Mouse (Mus musculus) left cerebral cortex, postnatal 36 days (tissue): ENCODE data around the gene Sqstm1. TPM values are rescaled to one million over a fixed set of nuclear protein-coding genes. Genes with fewer than 3 reads are reported as not detected.
A peak's percentile ranks its signal among the peaks of the same experiment; 100 is the strongest.

Experiments
- DNase-seq, 2 experiments: peaks; one replicate each; pipeline ENCODE4 v3.0.0; 2021 to 2022; ENCODE audit warnings: low spot score in 2 of 2, mixed read lengths in 1 of 2
- intact Hi-C: fragments of 180-260 bp; cut with DNase I; formaldehyde crosslinking; loops from one replicate; pipeline ENCODE4 v1.15.1; 2025
- total RNA-seq, 2 experiments: library from RNA; stranded (reverse); gene quantifications; 2 replicates each; pipeline ENCODE4 v1.2.3; 2021

Gene Sqstm1
- total RNA-seq, 2 experiments from 2014 or later = 460 to 526 TPM

DNA sequence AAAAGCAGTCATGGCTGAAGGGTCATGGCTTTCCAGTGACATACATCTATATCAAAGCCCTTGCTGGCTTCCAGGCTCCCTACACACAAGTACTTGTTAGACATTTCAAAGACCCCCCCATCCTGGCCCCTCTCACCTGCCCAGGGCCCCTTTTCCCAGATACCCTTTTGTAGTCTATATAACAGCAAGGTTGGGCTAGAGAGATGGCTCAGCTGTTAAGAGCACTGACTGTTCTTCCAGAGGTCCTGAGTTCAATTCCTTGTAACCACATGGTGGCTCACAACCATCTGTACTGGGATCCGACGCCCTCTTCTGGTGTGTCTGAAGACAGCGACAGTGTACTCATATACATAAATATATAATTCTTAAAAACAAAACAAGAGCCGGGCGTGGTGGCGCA, 4.0 kb upstream of the Sqstm1 start:
- intact Hi-C loops = no loop called here
- no peak for DNase-seq

DNA sequence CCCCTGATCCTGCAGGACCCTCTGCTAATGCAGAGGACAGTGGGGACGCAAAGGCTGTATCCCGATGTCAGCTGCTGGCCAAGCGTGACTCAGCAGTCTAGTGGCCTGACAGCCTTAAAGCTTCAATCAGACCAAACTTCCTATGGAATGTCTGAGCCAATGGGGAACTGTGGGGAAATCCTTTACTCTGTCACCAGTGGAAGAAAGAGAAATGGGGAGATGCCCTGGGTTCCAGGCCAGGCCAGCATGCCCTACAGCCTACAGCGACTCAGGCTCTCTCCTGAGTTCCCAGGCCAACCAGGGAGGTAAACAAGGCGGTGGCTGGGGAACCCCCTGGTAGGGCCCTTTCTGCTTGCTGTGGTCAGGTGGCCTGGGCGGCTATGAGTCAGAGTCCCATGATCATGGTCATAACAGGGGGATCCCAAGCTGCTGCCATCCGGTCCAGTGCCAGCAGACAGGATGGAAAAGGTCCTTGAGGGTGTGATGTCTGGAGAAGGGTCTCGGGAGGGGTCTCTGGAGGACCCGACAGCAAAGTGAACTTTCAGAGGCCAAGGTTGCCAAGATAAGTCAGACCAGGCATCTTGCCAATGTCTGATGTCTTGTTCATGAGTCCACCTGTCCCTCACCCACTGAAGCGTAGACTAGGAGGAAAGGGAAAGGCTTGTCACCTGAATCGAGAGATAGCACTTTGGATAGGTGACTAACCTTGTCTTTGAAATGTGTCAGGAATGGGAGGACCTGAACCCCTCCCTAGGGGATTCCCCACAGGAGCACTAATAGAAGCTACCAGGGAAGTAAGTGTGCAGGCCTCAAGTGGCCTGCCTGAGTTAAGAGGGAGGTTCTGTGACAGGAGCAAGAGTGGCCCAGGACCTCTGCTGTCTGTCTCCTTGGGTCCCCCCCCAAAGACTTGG, 2.5 kb upstream of the Sqstm1 start:
- peak in 1 of 2 experiments; percentile 51 for DNase-seq

DNA sequence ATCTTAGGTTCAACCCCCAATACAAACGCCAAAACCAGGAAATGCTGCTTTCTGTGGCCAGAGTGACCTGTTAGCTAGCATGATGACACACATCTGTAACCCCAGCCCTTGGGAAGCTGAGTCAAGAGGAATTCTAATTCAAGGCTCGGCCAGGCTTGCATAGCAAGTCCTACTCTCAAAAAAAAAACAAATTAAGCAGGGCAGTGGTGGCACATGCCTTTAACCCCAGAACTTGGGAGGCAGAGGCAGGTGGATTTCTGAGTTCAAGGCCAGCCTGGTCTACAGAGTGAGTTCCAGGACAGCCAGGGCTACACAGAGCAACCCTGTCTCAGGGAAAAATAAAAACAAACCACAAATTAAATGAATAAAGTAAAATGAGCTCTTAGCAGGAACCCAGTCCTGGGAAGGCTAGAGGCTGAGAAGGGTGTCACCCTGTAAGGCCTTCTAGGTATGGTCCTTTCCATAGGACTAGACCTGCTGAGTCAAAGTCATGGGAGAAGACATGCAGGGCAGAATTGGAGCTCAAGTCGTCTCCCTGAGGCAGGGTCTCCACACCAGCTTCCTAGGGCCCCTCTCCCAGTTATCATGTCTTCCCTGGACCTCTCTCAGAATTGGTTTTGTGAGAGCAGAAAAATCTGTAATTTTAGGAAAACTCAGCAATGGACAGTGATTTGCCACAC, 1.6 kb upstream of the Sqstm1 start:
- intact Hi-C loops = no loop called here
- no peak for DNase-seq

More for the DNA sequence above, 2.5 kb upstream of the Sqstm1 start:
- intact Hi-C loops = no loop called here

DNA sequence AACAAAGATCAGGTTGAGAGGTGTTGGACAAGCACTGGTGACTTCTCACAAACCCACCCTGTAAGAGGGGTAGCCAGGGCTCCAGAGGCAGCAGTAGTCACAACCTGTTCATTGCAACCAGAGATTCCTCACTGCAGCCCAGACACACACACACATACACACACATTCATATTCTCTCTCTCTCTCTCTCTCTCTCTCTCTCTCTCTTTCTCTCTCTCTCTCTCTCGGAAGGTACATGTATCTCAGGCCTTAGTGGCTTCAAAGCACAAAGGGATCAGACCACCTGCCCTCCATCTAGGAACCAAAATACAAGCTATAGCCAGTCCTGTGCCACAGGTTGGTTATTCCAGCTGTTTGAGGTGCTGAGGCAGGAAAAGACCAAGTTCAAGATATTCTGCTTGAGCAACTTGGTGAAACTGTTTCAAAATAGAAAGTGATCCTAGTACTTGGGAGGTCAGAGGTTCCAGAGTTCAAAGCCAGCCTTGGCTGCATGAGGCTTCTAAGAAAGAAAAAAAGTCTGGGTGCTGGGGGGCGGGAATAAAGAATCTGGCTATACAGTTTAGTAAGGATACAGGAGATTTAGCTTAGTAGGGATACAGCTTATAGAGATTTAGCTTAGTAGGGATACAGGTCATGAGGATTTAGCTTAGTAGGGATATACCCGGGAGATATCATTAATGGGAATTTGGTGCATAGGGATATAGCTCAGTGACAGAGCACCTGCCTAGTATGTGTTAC, 864 bp upstream of the Sqstm1 start:
- peak in 1 of 2 experiments; percentile 39 for DNase-seq
- intact Hi-C loops = loop anchor here (2.0 kb wide), 1 partner anchor 13 kb away; no protein-coding TSS in a partner anchor

DNA sequence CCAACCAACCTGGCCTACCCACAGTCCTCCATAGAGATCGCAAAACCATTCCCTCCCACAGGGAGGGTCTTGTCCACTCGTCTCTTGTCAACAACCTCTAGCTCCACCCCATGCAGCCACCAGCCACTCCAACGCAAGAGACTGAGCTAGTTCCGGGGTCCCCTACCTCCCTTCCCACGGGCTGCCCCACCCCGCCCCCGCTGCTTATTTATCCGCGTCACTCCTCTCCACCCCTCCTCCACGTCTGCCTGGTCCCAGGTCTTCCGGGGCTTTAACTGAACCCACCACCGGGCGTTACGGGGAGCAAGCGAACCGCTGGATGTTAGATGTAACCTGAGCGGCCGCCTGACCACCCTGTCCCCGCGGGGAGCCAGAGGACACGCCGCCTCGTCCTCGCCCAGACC, 524 bp downstream of the Sqstm1 start:
- DNase-seq = peak; percentile 77 to 80
- intact Hi-C loops = loop anchor here (2.0 kb wide), 1 partner anchor 15 kb away; no protein-coding TSS in a partner anchor

DNA sequence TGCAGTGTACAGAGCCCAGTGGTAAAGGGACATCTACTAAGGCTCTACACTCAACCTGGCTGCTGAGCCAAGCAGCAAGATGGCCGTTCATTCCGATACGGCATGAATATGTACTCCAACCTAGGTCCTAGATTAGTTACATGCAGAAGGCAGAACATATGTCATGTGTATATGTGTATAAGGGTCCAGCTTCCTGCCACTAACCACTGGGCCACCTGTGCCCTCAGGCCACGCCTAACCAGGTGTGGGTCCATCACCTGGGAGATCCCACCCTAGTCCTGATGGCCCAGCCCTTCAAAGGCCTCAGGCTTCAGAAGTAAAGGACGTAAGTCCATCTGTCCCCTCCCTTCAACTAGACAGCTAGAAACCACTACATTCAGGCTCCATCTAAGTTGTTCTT, 2.6 kb downstream of the Sqstm1 start:
- no peak for DNase-seq
- intact Hi-C loops = no loop called here

DNA sequence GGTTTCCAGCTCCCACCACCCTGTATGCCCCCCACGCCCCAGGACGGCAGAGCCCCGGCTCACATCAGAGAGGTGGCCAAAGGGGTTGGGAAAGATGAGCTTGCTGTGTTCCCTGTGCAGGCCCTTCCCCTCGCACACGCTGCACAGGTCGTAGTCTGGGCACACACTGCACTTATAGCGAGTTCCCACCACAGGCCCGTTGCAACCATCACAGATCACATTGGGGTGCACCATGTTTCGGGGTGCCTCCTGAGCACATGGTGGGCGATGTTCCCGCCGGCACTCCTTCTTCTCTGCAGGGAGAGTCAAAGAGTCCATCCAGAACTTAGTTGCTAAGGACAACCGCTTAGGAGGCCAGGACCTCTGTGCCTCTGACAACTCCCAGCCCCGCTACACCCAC, 3.3 kb downstream of the Sqstm1 start:
- intact Hi-C loops = no loop called here
- DNase-seq = no peak

DNA sequence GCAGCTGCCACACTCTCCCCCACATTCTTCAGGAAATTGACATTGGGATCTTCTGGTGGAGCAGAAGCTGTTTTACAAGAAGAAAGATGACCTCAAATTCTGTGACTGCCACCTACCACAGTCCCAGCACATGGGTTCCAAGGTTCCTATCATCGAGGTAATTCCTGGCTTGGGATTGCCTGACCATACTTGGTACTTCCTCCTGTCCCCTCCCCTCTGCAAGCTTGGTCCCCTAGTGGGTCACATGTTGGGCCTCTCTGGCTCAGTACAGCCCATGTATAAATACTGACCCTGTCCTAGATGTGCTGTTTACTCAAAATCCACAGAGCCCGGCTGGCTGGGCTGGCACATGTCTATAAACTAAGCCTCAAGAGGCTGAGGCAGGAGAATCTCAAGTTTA, 4.6 kb downstream of the Sqstm1 start:
- intact Hi-C loops = no loop called here
- DNase-seq = no peak

DNA sequence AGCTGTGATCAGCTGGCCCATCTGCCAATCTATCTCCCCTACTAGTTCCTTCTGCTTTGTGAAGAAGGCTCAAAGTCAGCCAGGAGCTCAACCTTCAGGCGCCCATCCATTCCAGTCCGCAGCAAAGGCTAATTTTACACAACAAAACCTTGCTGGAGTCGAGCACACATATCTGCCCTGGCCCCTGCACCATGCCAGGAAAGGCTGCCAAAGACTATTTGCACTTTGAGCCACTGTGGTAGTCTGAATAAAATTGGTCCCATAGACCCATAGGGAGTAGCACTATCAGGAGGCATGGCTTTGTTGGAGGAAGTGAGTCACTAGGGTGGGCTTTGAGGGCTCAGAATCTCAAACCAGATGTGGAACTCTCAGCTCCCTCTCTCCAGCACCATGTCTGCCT, 5.2 kb downstream of the Sqstm1 start:
- DNase-seq = no peak
- intact Hi-C loops = no loop called here

DNA sequence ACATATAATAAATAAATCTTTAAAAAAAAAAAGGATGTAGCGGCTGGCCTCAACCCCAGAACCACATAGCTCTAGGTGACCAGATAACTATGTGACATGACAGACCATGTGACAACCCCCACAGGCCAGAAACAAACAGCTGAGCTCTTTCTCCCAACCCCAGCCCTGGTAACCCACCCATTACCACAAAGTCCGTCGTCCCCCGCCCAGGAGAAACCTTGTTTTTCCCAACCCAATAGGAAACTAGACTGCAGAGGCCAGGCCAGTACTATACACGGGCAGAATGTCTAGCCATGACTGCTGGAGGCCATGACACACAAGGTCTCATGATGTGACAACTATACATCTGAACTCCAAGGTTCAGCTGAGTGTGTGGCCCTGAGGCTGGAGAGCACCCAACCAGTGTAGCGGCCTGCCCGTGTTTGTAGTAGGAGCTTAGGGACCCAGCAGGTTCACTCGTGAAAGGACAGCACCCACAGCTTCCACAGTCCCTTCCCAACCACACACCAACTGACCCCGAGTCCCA, 7.3 kb downstream of the Sqstm1 start:
- DNase-seq = no peak
- intact Hi-C loops = no loop called here

DNA sequence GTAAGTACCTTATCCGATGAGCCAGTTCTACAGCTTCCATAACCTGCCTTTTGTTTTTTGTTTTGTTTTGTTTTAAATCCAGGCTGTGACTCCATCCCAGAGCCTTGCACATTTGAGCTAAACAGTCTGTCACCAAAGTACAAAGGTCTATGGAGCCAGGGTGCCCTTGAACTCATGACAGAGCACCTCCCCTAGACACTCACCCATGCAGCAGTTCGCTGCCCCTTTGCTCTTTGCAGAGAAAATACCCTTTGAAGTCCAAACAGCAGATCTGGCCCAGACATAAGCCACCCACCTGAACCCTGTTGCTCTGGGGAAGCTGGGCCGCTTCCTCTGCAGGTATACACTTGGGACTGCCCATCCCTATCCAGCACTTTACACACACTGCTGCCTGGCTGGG, 9.0 kb downstream of the Sqstm1 start:
- DNase-seq = no peak
- intact Hi-C loops = no loop called here

DNA sequence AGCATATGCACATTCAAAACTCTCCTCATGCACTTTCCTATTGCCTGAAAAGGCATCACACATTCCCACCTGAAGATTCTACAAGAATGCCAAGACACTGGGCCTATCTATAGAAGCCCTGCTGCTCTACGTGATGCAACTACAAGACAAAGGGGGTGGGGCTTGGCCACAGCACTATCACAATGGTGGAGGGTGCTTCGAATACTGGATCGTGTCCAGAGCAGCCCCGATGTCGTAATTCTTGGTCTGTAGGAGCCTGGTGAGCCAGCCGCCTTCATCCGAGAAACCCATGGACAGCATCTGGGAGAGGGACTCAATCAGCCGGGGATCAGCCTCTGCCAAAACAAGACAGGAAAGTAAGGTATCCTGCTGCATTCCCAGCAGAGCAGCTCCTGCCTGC, 10.0 kb downstream of the Sqstm1 start:
- intact Hi-C loops = no loop called here
- DNase-seq = no peak

DNA sequence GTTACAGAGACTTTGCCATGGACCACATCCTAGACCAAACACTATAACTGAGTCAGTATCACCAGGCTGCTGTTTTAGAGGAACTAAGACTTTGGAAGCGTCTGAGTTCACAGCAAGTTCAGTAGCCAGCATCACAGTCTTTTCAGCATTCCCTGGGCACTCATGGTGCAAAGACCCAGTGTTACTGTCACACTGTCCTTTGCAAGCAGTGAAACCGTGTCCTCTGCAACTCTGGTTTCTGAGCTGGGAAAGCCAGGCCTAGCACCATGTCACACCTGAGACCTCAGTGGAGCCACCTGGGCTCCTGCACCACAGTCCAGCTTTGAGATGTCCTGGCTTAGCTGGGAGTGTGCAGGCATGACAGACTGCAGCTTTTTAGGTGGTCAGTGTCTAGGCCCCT, 11.7 kb downstream of the Sqstm1 start:
- DNase-seq = no peak
- intact Hi-C loops = no loop called here

DNA sequence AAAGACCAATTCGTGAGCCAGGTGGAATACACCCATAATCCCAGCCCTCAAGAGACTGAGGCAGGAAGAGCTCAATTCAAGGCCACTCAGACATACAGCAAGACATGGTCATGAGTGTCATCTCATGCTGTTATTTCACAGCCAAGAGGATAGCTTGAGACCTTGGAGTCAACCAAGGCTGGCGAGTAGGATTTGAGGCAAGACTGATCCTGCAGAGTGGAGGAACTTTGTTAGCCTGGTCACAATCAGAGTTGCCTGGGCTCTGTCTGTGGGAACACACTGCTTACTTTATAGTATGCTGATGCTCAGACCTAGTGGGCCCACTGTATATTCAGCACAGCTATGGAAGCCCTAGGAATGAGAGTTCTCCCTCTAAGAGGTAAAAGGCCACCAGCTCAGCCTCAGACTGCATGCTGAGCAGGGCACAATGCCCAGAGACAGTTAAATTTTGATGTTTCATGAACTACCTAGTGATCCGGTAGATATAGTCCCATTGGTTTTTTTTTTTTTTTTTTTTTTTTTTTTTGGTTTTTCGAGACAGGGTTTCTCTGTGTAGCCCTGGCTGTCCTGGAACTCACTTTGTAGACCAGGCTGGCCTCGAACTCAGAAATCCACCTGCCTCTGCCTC, 12.3 kb downstream of the Sqstm1 start:
- intact Hi-C loops = no loop called here
- no peak for DNase-seq

DNA sequence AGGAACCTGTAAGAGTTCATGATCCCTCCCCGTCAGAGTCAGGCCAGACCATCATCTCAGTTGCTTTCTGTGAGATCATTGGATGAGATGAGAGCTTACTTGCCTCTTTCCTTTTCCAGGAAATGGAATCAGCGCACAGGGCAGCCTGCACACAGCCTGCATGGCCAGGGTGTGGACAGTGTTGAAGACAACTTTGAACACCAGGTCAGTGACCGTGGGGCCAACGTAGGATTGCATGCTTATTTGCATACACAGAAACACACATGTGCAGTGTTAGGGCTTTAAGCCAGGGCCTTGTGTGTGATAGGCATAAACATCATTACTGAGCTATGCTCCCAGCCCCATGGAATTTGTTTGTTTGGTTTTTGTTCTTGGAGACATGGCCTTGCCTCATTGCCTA, 13.1 kb downstream of the Sqstm1 start:
- DNase-seq = no peak
- intact Hi-C loops = no loop called here

DNA sequence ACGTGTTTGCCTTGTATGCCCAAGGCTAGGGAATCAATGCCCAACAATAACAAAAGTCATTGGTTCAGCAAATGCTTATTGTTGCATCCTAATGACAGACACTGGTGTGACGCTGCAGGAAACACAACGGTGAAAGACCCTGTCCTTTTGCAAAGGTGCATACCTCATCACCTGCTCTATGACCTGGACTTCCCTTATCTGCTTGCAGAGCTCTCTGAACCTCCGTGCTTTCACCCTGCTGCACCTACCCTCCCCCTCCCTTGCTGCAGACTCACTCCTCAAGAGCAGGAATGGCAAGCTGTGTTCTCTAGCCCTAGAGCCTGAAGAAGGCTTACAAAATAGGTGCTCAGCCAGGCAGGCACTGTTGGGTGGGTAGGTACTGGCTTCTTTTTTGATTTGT, 15.8 kb downstream of the Sqstm1 start:
- intact Hi-C loops = no loop called here
- no peak for DNase-seq

DNA sequence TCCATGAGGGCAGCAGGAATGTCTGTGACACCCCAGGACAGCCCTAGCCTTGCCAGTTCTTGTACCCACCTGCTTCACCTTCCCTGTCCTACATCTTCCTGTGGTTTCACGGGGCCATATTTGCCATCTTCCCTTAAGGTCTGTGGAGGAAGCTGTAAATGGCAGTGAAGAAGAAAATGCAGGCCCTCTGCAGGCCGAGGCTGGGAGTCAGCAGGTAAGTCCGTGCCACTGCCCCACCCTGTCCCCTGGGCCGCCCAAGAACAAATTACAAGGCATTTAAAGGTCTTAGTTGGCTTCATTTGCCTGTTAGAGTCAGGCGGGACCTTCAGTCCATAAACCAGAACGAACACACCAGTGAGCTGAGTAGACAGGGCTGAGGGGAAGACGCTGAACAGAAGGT, 16.6 kb downstream of the Sqstm1 start:
- intact Hi-C loops = no loop called here
- no peak for DNase-seq

DNA sequence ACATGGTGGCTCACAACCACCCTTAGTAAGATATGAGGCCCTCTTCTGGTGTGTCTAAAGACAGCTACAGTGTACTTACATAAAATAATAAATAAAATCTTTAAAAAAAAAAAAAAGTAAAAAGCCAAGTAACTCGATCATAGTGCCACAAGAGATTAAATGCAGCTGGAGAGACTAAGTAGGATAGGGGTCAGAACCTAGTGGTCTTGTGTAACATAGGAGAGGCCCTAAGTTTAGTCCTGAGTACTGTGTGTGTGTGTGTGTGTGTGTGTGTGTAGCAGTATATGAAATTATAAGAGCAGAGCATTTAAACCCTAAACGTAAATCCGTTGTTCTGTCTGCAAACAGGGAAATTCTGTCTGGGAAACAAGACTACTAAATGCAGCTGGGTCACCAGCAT, 18.3 kb downstream of the Sqstm1 start:
- no peak for DNase-seq
- intact Hi-C loops = no loop called here

DNA sequence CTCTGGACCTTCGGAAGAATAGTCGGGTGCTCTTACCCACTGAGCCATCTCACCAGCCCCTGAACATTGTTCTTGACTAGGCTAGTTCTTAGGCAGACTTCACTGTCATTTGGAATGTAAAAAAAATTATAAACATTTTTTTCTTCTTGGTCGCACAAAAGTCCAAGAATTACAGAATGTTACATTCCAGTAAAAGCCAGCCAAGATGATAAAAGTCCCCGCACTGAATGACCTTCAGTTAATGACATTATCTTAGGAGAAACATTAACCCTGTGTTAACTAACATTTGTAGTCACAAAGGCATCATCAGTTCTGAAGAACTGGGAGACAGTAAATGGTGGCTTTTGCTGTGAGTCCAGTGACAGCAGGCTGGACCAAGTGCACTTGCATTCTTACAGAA, 20.3 kb downstream of the Sqstm1 start:
- DNase-seq = no peak
- intact Hi-C loops = no loop called here

DNA sequence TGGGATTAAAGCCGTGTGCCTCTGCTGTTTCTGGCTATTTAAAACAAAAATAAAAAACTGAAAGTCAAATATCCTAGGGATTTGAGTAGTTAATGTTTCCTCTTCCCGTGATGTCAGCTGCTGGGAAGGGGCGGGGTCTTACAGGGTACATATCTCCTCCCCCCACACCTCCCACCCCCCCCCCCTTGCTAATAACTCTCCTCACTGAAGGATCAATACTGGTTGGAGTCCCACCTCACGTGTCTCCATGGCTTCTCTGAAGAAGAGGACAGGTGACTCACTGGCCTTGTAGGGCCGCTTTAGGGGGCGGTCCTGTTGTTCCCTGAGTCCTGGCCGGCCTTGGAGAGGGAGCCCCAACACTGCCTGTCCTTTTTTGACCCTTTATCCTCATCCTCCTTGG, 21.9 kb downstream of the Sqstm1 start:
- DNase-seq = no peak
- intact Hi-C loops = no loop called here
